Mouse (Mus musculus) hindbrain, embryonic 10.5 days (tissue): ENCODE results near the gene Dennd5b. TPM values are rescaled to one million over a fixed set of nuclear protein-coding genes. Genes with fewer than 3 reads are reported as not detected.

ENCODE experiments used
- DNase-seq: peaks from one replicate; pipeline ENCODE4 v3.0.0-alpha.2; 2017; ENCODE audit warnings: low spot score
- H3K27ac ChIP-seq: fragments of 300-500 bp; sonication (generic); 2 replicates; pipeline ENCODE4 v1.5.1; 2016; ENCODE audit warnings: mild to moderate bottlenecking, moderate library complexity
- H3K27me3 ChIP-seq: fragments of 300-500 bp; sonication (generic); 2 replicates; pipeline ENCODE4 v1.6.1; 2016; ENCODE audit warnings: mild to moderate bottlenecking; ENCODE audit not compliant: poor library complexity, insufficient read depth, severe bottlenecking
- H3K36me3 ChIP-seq: fragments of 300-500 bp; sonication (generic); 2 replicates; pipeline ENCODE4 v1.6.1; 2016; ENCODE audit warnings: mild to moderate bottlenecking, moderate library complexity
- H3K4me1 ChIP-seq: fragments of 300-500 bp; sonication (generic); replicated peaks from 2 replicates; pipeline ENCODE4 v1.6.1; 2016; ENCODE audit warnings: mild to moderate bottlenecking
- H3K4me3 ChIP-seq: fragments of 300-500 bp; sonication (generic); 2 replicates; pipeline ENCODE4 v1.5.1; 2016; ENCODE audit warnings: mild to moderate bottlenecking, moderate library complexity
- H3K9me3 ChIP-seq: fragments of 300-500 bp; sonication (generic); 2 replicates; pipeline ENCODE4 v1.6.1; 2016; ENCODE audit warnings: mild to moderate bottlenecking, moderate library complexity
- WGBS: fragments of 180-500 bp; shearing (Covaris S2); methylation state at CpG from one replicate; pipeline ENCODE4 v1.1.7; 2016; 5-methylcytosine and 5-hydroxymethylcytosine counted together
- polyA plus RNA-seq: library from polyadenylated mRNA; unstranded; fragments of >200 nt; fragmentation: Nextera tagmentation; extraction: Ambion mirVana; gene quantifications from 2 replicates; pipeline ENCODE4 v1.2.1, GENCODE M21; 2016

Gene Dennd5b
- polyA plus RNA-seq, 1 experiment from 2014 or later, result 10.5 TPM

DNA sequence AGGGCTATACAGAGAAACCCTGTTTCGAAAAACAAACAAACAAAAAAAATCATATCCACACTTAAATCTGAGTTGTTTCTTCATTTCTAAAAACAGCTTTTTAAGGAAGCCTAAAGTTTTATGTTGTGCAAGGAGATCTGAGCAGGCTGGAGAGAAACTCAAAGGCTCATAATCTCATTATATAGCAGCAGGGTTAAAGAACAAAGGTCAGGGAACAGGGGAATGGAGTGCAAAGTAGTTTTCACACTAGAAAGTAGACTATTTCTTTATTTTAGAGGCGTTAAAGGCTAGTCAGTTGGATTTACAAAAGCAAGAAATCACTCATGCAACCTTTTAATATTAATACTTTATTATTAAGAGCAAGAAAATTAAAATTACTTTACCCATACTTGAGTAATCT lies 5.2 kb downstream of the Dennd5b start:
- H3K27ac ChIP-seq, result no peak overlapping the region
- peaks cover 10% of the 10 kb centered on the region; the same call in 1 of the 2 replicates for H3K4me1 ChIP-seq
- H3K36me3 ChIP-seq, result no peaks in the 10 kb centered on the region
- H3K9me3 ChIP-seq, result no peaks in the 10 kb centered on the region
- DNase-seq, result no peak
- WGBS, result 91% methylated on average over 2 of the region's 2 CpGs
- H3K27me3 ChIP-seq, result no peaks in the 10 kb centered on the region
- no peak overlapping the region for H3K4me3 ChIP-seq

- 85% methylated on average over 6 of the region's 6 CpGs for WGBS
- peaks cover 10% of the 10 kb centered on the region; the same call in 1 of the 2 replicates for H3K4me1 ChIP-seq
- no peak overlapping the region for H3K4me3 ChIP-seq
- H3K9me3 ChIP-seq, result no peaks in the 10 kb centered on the region
- H3K27me3 ChIP-seq, result no peaks in the 10 kb centered on the region
- DNase-seq, result no peak
- H3K36me3 ChIP-seq, result no peaks in the 10 kb centered on the region
- H3K27ac ChIP-seq, result no peak overlapping the region
Observed at GRCm38 (mm10) chr6:149095389-149095788, 6.1 kb downstream of the Dennd5b start.

DNA sequence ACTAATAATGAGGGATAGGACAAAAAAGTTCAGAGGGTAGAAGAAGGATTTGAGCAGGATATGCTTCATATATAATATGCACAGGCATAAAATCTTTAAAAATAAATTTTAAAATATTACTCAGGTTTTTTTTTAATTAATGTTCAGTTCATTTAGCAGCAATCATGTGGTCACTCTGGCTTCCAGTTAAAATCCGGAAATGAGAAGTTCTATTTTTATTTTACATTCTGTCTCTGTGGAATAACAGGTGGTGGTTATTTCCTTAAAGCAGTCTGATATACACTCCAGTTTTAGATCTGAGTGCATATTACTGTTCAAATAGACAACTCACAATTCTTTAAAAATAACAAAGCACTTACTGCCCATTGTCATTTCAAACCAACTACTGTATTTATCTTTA lies 6.9 kb downstream of the Dennd5b start:
- Histone ChIP-seq H3K36me3 (no peaks in the 10 kb centered on the region), H3K9me3 (no peaks in the 10 kb centered on the region), H3K4me3 (no peak overlapping the region), H3K4me1 (peaks cover 5% of the 10 kb centered on the region; the same call in 1 of the 2 replicates), H3K27ac (no peak overlapping the region), H3K27me3 (no peaks in the 10 kb centered on the region)
- WGBS, result 91% methylated on average over 1 of the region's 1 CpGs
- DNase-seq, result no peak

GRCm38 (mm10) chr6:149093465-149093864 lies 8.0 kb downstream of the Dennd5b start:
- no peaks in the 10 kb centered on the region for H3K9me3 ChIP-seq
- peak; percentile 16 for DNase-seq
- H3K4me3 ChIP-seq, result no peak overlapping the region
- no peaks in the 10 kb centered on the region for H3K4me1 ChIP-seq
- H3K27me3 ChIP-seq, result no peaks in the 10 kb centered on the region
- WGBS, result 59% methylated on average over 5 of the region's 5 CpGs
- H3K36me3 ChIP-seq, result no peaks in the 10 kb centered on the region
- H3K27ac ChIP-seq, result no peak overlapping the region

DNA sequence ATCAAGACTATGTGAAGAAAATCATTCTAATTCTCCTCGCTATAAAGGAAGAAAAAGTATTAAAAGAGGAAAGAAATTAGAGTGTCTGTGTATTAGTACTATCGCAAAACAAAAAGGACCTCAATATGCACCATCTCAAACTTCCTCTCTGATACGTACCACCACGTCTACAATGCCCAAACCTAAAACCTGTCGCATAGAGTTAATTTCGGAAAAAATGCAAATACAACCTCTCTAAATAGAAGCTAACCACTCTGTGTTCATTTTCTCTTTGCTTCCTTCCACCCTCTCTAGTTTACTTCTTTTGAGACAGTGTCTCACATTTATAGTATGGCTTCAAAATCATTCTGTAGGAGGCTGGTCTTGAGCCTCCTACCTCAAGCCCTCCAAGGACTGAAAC lies 9.1 kb downstream of the Dennd5b start:
- DNase-seq, result no peak
- no peaks in the 10 kb centered on the region for H3K4me1 ChIP-seq
- no peak overlapping the region for H3K27ac ChIP-seq
- H3K4me3 ChIP-seq, result no peak overlapping the region
- H3K9me3 ChIP-seq, result no peaks in the 10 kb centered on the region
- no peaks in the 10 kb centered on the region for H3K36me3 ChIP-seq
- 93% methylated on average over 6 of the region's 6 CpGs for WGBS
- H3K27me3 ChIP-seq, result no peaks in the 10 kb centered on the region

- no peak overlapping the region for H3K4me3 ChIP-seq
- no peaks in the 10 kb centered on the region for H3K4me1 ChIP-seq
- H3K27me3 ChIP-seq, result no peaks in the 10 kb centered on the region
- peaks cover 27% of the 10 kb centered on the region for H3K36me3 ChIP-seq
- H3K9me3 ChIP-seq, result no peaks in the 10 kb centered on the region
- no peak overlapping the region for H3K27ac ChIP-seq
- no peak for DNase-seq
- WGBS, result 81% methylated on average over 1 of the region's 1 CpGs
Observed at GRCm38 (mm10) chr6:149077136-149077808, 24.2 kb downstream of the Dennd5b start.

GRCm38 (mm10) chr6:149073854-149074253 lies 27.6 kb downstream of the Dennd5b start:
- WGBS, result 93% methylated on average over 4 of the region's 4 CpGs
- no peak for DNase-seq
- H3K27ac ChIP-seq, result no peak overlapping the region
- H3K9me3 ChIP-seq, result no peaks in the 10 kb centered on the region
- H3K36me3 ChIP-seq, result peaks cover 30% of the 10 kb centered on the region
- no peaks in the 10 kb centered on the region for H3K27me3 ChIP-seq
- no peaks in the 10 kb centered on the region for H3K4me1 ChIP-seq
- H3K4me3 ChIP-seq, result no peak overlapping the region

DNA sequence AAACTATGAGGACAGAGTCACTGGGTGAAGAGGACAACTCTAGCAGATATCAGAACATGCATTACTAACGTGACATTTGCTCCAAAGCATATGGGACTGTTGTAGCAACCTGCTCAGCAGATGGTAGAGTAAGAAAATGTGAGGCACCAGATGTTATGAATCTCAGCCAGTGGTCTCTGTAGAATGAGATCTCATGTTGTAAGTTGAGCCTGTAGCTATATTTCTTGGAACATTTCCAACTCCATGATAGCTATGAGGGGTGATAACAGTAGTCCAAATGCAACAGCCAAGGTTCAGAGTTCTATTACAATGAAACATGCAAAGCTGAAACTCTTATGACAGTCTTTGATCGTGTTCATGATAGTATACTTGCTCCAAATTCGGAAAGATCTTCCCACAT lies 28.6 kb downstream of the Dennd5b start:
- 88% methylated on average over 3 of the region's 3 CpGs for WGBS
- H3K4me1 ChIP-seq, result no peaks in the 10 kb centered on the region
- no peak overlapping the region for H3K27ac ChIP-seq
- H3K4me3 ChIP-seq, result no peak overlapping the region
- no peak for DNase-seq
- H3K36me3 ChIP-seq, result peaks cover 37% of the 10 kb centered on the region
- H3K9me3 ChIP-seq, result no peaks in the 10 kb centered on the region
- no peaks in the 10 kb centered on the region for H3K27me3 ChIP-seq

DNA sequence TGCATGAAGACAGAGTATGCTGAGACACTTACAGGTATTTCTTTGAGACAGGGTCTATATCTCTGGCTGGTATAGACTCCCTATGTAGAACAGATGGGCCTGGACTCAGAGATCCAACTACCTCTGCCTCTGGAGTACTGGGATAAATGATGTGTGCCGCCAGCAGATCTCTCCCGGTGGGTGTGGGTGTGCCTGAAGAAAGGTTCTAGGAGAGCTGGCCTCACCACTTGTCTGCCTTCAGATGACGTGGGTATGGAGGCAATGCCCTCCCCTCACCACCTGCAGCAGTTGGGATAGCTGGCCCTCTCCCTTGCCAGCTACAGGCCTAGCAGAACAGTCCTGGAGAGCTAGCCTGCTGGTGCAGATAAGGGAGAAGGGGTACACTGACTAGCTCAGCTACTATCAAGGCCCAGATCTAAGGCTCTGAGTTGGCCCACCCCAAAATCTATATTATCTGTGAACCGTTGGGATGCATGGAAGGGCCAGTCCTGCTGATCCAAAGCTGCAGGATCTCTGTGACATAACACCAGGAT lies 30.8 kb downstream of the Dennd5b start:
- H3K27me3 ChIP-seq, result no peaks in the 10 kb centered on the region
- H3K9me3 ChIP-seq, result no peaks in the 10 kb centered on the region
- H3K4me1 ChIP-seq, result no peaks in the 10 kb centered on the region
- no peak overlapping the region for H3K4me3 ChIP-seq
- WGBS, result 91% methylated on average over 4 of the region's 4 CpGs
- H3K36me3 ChIP-seq, result peaks cover 31% of the 10 kb centered on the region
- DNase-seq, result no peak
- H3K27ac ChIP-seq, result no peak overlapping the region

- H3K27ac ChIP-seq, result no peak overlapping the region
- no peak for DNase-seq
- H3K27me3 ChIP-seq, result no peaks in the 10 kb centered on the region
- no peaks in the 10 kb centered on the region for H3K4me1 ChIP-seq
- H3K9me3 ChIP-seq, result no peaks in the 10 kb centered on the region
- H3K4me3 ChIP-seq, result no peak overlapping the region
- H3K36me3 ChIP-seq, result peaks cover 34% of the 10 kb centered on the region
Observed at GRCm38 (mm10) chr6:149063382-149063781, 38.1 kb downstream of the Dennd5b start.

DNA sequence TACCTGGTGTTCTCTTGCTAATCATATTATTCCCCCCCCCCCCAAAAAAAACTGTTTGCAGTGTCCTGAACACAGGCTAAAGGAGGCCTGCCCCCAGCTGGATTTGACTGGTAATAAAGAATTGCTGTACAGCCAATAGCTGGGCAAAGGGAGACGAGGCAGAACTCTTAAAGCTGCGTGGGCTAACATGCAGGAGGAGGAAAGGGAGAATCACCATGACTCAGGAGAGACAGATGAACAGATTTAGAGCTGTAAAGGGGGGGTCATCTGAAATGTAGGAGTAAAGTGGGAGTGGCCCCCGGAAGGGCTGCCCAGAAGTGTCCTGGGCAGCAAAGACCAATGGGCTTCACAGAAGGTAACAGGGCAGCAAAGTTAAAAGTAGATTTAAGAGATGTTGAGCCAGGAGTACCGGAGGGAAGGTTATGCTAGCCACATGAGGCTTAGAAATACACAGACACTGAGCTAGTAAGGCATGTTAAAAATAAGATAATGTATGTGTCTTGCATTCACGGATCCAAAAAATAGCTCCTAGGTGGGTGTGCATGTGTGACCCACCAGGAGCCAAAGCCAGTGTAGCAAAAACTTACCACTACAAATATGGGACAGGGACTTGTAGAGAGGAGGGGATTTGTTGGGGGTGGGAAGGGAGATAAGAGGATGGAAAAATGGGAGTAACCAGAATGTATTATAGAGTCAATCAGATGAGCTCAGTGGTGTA lies 40.7 kb downstream of the Dennd5b start:
- WGBS, result 88% methylated on average over 5 of the region's 5 CpGs
- H3K36me3 ChIP-seq, result peaks cover 22% of the 10 kb centered on the region

DNA sequence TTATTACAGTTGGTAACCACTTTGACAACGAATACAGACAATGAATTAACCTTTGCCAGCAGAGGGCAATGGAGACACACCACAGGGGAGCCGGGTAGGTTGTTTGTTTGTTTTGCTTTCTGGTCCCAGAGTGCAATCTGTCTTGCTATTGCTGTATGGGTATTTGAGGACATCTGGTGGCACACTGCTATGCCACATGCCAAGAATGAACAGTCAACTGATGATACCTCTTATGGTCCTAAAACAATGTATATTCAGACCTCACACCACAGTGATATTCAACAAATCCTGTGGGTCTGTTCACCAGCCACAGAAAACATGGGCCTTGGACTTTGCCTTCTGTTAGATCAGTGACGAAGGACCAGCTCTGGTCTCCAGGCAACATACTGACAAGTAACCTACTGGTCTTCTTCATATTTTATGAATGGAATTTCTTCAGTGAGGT lies 43.5 kb downstream of the Dennd5b start:
- DNase-seq, result no peak
- no peak overlapping the region for H3K27ac ChIP-seq
- WGBS, result 59% methylated on average over 3 of the region's 3 CpGs
- H3K4me1 ChIP-seq, result no peaks in the 10 kb centered on the region
- no peak overlapping the region for H3K4me3 ChIP-seq
- H3K36me3 ChIP-seq, result peaks cover 32% of the 10 kb centered on the region
- H3K27me3 ChIP-seq, result no peaks in the 10 kb centered on the region
- H3K9me3 ChIP-seq, result no peaks in the 10 kb centered on the region

More for the DNA sequence above, 40.7 kb downstream of the Dennd5b start:
- Histone ChIP-seq H3K4me3 (no peak overlapping the region), H3K4me1 (no peaks in the 10 kb centered on the region), H3K9me3 (no peaks in the 10 kb centered on the region), H3K27ac (no peak overlapping the region), H3K27me3 (no peaks in the 10 kb centered on the region)
- DNase-seq, result no peak

- no peaks in the 10 kb centered on the region for H3K27me3 ChIP-seq
- H3K4me1 ChIP-seq, result no peaks in the 10 kb centered on the region
- H3K4me3 ChIP-seq, result no peak overlapping the region
- peaks cover 17% of the 10 kb centered on the region; the same call in 1 of the 2 replicates for H3K36me3 ChIP-seq
- H3K9me3 ChIP-seq, result no peaks in the 10 kb centered on the region
- 89% methylated on average over 2 of the region's 2 CpGs for WGBS
- no peak for DNase-seq
- H3K27ac ChIP-seq, result no peak overlapping the region
Observed at GRCm38 (mm10) chr6:149054780-149055179, 46.7 kb downstream of the Dennd5b start.
